Mouse (Mus musculus) embryo, embryonic 10.5 days (tissue): ENCODE data around the gene Olfr424.

ENCODE experiments used
- DNase-seq: peaks from one replicate; pipeline ENCODE4 v3.0.0-alpha.2; 2015; ENCODE audit warnings: low spot score

Olfr424 gene

DNA sequence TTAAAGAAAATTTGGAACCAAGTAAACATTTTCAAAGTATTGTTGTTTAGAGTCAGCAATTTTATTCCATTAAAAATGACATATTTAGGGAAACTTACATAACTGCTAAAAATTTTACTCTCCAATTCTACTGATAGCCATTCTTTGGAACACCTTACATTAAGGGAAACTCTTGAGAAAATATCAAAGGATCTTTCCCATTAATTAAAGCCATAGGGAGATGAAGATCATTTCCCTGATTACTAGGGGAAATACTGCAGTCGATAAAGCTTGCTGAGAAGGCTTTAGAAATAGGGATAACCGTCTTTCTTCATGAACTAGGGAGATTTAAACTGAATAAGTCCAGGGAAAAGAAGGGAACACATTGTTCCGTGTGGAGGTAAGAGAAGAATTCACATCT, at the start of gene Olfr424:
Gene Olfr424, plus strand, starts transcription at position 301 of the 400 bp plus-strand sequence.
- no peak for DNase-seq

DNA sequence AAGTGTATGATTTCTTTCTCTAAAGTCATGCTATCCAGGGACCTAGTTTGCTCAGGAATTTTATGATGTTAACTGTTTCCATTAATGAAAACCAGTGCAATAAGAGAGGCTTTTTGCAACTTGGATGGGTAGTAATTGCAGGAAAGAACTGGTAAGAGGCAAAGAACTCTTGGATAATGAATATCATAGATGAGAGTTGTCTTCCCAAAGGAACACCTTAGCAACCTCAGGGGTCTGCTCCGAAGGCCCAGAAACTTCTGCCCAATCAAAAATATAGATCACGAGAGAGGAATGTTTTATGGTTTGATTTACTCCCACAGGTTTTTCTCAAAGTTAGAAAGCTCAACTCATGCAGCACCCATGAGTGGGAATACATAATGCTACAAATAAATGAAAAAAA, 47.3 kb upstream of the Olfr424 start, which contains the start of gene Olfr429:
Gene Olfr429, plus strand, starts transcription at position 301 of the 400 bp plus-strand sequence.
- DNase-seq, result no peak

DNA sequence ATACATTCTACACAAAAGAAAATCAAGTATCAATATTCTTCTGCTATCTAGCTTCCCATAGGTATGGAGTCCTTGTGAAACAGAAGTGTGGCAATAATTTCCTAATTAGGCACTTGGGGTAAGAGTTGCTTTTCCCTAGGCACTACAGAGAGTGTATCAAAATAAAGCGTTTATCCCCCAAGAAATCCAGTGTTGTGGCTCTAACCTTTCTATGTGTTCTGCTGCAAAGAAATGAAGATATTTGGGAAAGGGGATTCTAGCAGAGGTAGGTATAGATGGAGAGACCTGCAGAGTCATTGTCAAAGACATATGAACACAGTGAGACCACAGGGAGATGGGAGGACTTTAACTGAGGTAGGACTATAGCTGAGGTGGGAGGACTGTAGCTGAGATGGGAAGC, 34.7 kb upstream of the Olfr424 start, which contains the start of gene Olfr427:
Gene Olfr427, plus strand, starts transcription at position 301 of the 400 bp plus-strand sequence.
- DNase-seq, result no peak

DNA sequence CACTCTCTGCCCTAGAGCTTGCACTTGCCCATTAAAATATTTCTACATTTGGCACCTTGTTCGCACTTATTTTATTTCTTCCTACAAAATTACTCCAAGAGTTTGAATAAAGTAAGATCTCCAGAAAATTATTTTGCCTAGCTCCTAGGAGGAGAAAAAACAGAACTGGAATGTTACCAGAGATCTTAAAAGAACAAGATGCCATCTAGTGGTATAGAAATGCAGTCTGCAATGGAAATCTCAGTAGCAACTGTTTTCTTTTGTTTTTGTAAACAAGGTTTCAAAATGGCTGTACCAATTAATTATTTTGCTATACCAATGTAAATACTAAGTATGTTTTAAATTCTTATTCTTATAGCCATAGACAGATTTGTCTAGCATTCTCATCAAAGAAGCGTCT, 27.6 kb upstream of the Olfr424 start:
- peak; percentile 13 for DNase-seq

DNA sequence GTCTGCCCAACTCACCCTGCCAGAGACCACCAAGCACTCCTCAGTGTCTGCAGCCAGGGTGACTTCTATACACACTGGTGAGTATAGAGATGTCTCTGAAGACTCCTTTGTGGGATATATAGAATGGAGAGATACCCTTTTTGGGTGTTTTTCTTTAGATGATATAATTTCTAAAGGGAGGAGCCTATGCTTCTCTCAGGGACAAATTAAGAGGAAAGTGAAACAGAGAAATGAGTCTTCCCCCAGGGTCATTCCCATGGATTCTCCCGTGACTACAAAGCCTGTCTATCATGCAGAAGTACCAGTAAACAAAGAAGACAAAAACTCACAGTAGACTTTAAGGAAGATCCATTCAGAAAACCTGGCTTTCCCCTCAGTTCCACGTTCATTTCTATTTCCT, 10.3 kb upstream of the Olfr424 start, which contains the start of gene Olfr231:
Gene Olfr231, minus strand, starts transcription at position 101 of the 400 bp plus-strand sequence.
- DNase-seq, result no peak

DNA sequence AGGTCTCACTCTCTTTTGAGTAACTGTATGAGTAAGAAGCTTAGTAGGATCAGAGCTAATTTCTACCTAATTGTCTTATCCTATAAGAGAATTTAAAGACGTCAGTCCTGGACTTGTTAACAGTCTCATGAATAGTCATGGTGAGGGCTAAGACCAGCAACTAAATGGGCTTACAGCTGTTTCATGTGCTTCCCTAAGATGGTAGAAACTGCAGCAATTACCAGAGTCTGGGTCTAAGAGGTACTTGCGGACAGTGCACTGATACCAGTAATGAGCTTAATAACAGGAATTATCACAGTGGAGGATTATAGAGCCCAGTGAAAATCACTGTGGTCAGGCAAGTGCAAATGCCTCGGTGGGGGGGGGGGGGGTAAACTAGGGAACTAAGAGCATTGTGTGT, 682 bp downstream of the Olfr424 start:
- no peak for DNase-seq

DNA sequence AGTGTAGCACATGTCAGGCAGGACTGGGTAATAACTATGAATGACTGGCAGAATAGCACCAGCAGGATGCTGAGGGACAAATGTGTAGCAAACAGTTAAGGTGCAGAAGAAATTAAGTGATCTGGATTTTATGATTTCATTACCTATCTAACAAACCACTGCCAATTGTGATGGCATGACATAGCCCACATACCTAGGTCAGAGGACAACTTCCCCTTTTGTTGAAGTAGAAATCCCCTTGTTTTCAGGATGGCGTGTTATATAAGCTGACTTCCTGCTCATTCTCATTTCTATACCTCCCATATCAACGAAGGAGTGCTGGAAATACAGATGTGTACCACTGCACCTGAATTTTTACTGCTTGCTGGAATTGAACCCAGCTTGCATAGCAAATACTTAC, 10.1 kb downstream of the Olfr424 start:
- DNase-seq, result no peak

DNA sequence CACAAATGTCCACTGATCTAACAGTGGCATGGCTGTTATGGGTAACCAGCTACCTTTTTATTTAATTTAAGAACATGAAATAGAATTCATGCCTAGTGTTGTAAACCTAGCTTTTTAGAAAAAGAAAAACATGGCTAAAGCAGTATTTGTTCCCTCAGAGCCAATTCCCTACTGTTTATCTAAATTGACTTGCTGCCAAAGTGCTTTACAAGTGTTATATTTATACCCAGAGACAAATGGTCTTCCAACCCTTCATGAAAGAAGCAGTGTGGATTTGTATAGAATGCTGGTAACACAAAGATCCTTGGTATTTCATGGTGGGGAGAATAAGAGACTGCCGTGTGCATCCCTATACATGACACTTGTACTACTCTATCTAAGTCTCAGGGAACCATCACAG, 15.4 kb downstream of the Olfr424 start:
- no peak for DNase-seq

DNA sequence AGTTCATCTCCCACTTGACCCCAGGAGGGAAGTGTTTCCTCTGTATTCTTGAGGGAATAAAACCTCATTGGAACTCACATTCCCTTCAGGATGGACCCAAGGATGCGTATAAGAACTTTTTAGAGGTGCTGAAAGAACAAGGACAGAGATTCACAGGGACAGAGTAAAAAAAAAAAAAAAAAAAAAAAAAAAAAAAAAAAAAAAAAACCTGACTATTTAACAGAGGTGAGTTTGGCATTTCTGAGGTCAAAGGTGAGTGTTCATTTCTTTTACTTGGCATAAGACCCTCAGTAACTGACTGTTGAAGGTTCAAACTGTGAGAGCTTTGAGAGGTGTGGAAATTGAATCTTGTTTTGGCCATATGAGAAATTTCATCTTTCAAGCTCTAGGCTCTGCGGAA, 18.0 kb downstream of the Olfr424 start:
- DNase-seq, result no peak

DNA sequence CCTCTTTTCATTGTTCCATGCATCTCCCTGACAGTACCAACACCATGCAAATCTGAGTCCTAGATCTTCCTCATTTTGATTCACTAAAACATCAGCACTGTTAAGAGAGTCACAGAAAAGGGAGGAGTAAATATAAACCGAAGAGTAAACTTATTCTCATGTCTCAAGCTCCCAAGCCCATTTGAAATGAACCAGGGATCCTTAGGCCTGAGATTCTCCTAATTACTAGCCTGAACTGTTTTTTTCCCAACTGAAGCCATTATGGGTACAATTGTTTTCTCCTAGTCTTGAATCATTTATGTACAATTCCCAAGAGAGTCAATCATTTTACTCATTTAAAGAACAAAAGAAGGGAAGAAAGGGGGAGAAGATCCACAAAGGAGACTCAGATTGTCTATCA, 24.0 kb downstream of the Olfr424 start, which contains the start of gene Olfr420:
Gene Olfr420, plus strand, starts transcription at position 301 of the 400 bp plus-strand sequence.
- DNase-seq, result no peak

DNA sequence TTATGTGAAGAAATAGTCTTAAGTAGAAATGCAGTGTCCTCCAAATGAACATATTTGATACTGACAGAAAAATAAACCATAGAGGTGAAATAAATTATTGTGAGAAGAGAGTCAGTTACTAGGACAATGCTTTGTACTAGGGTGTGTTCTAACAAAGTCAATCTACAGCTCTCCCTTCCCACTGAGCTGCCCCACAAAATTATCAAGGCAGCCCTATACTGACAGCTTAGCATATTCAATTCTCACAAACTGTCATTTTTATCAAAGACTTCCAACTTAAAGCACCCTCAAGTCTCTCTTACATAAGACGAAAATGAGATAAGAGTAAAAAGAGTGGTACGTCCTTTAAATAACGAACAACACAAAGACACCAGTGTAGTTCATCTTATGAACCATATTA, 26.3 kb downstream of the Olfr424 start:
- no peak for DNase-seq

DNA sequence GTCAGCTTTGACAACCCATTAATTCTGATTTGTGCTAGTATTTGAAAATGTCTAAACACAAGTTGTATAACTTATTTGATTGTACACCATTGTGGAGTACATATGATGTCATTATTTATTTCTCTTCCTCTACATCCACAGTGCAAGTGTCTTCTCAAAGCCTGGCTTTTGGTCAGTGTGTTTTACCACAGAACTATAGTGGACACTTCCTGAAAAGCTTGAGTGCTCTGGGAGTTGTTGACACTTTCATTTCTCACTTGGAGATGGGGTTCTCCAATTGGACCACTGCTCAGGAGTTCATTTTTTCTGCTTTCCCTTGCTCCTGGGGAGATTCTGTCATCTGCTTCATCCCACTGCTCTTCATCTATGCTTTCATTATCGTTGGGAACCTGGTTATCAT, 27.2 kb downstream of the Olfr424 start:
- DNase-seq, result no peak

DNA sequence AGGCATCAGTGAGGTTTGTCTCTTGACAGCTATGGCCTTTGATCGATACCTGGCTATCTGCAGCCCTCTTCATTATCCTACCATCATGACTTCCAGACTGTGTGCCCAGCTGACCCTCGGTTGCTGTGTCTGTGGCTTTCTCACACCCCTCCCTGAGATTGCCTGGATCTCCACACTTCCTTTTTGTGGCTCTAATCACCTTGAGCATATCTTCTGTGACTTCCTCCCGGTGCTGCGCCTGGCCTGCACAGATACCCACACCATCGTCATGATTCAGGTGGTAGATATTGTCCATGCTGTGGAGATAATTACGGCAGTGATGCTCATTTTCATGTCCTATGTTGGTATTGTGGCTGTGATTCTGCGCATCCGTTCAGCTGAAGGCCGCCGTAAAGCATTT, 27.8 kb downstream of the Olfr424 start:
- DNase-seq, result no peak

DNA sequence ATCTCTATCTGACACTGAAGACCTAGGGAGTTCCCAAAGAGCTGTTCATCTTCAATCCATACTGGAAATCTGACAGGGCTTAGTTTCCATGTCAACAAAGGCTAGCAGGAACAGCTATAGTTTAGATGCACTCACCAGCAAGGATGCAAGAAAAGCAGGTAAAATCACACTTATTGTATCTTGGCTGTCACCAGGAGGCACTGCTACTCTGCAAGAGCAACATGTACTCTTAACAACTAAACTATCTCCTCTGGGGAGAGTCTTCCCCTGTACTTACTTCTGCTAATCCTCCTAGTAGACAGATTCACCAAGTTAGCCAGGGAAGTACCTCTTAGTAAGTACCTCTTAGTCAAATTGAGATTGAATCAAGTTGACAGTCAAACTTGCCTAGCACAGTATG, 37.7 kb downstream of the Olfr424 start:
- DNase-seq, result no peak

DNA sequence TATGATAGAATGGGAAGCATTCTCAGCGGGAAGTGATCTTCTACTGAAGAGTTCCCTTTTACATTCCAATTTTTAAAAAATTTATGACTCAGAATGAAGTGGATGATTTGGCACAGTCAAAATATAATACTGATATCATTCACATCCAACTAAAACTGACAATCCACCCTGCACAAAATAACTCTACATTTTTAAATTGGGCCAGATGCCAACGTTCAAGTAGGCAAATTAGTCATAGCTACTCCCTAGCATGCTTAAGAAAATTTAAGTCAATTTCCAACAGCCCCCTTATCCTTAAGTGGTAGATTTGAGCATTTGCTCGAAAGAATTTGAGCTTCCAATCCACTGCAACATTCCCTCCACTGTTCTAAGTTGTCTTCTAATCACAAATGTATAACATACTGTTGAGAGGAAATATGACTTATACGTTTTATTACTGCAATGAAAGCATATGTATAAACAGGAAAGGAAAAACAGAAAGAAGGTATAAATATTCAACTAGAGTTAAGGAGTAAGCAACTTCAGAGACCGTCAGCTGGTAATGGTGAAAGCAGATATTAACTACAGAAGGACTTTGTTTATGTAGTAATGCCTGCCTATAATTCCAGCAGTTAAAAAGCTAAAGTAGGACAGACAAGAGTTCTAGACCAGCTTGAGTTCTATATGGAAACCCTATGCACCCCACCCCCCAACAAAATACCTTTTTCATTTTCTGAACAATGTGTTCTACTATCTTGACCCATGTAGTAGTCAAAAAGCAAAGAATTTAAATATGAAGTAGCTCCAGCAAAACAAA, 39.6 kb downstream of the Olfr424 start:
- no peak for DNase-seq

DNA sequence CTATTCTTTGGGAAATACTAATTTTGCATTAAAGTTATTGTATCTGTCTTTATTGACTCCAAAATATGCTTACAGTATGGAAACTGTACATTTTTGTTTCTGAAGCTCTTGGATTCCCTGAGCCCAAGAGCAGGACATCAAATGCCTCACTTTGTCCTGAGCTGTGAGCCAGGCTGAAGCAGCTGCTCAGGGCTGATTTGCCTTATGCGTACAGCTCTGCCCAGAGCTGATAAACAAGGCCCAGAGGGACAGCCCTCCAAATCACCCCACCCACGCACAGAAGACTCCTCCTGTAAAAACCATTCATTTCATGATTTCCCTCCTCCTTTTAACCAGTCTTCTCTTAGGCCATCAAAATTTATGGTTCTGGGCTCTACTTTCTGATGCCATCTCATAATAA, 40.2 kb downstream of the Olfr424 start:
- peak; percentile 14 for DNase-seq

DNA sequence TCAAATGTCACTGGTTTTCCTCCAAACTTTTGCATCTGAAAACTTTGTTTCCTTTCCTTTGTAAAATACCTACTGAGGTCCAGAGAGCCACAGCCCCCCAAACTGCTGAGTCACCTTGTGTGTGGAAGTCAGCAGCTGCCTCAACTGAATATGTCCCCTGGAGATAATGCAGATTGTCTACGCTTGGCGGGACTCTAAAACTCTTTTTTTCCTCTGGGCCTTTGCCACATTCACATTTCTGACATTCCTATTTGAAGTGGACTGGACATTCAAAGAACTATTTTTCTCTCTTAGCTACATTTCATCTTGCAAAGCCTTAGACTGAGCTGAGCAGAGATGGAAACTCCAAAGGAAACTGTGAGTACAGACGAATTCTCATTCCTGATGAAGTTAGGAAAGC, 41.3 kb downstream of the Olfr424 start, which contains the start of gene Spta1:
Gene Spta1, plus strand, starts transcription at position 172 of the 400 bp plus-strand sequence.
- DNase-seq, result peak; percentile 46
